Mouse (Mus musculus) megakaryocyte, adult 5-6 weeks (primary cell): ENCODE measurements around the gene Sh3glb1. TPM values are rescaled to one million over a fixed set of nuclear protein-coding genes. Genes with fewer than 3 reads are reported as not detected.

ENCODE experiments used
- total RNA-seq, 2 experiments: library from RNA; stranded (forward) in 1 of 2; stranded (reverse) in 1 of 2; fragments of 153-499, 151-499 nt in 1 of 2; fragments of 221-1000, 200-1000 nt in 1 of 2; gene quantifications; 2 replicates each; pipeline versions ENCODE4 v1.2.3 to v1.2.4; 2015 to 2017

Sh3glb1 gene
- total RNA-seq, 2 experiments from 2014 or later = 110 to 255 TPM

Other genes with a start within 250 kb of the Sh3glb1 start
- 9.0 and 10.5 TPM in 2 replicates for gene Hs2st1, start 150.2 kb downstream of the Sh3glb1 start, total RNA-seq (2015)
- 9.8 and 10.9 TPM in 2 replicates for gene Hs2st1, start 150.2 kb downstream of the Sh3glb1 start, total RNA-seq (2017)
- gene Selenof, start 150.0 kb downstream of the Sh3glb1 start, total RNA-seq (2015) = 348 and 402 TPM in 2 replicates
- gene Selenof, start 150.0 kb downstream of the Sh3glb1 start, total RNA-seq (2017) = 537 and 557 TPM in 2 replicates
- gene Clca3a1, start 40.6 kb upstream of the Sh3glb1 start, total RNA-seq (2015) = 0.04 and 0.57 TPM in 2 replicates
- gene Clca3a1, start 40.6 kb upstream of the Sh3glb1 start, total RNA-seq (2017) = 0.04 TPM in 1 of 2 replicates, not detected in the other
- not detected in 2 replicates for gene Clca3a2, start 99.2 kb upstream of the Sh3glb1 start, total RNA-seq (2015)
- not detected in 2 replicates for gene Clca3a2, start 99.2 kb upstream of the Sh3glb1 start, total RNA-seq (2017)
- not detected in 2 replicates for gene Clca3b, start 129.0 kb upstream of the Sh3glb1 start, total RNA-seq (2015)
- gene Clca3b, start 129.0 kb upstream of the Sh3glb1 start, total RNA-seq (2017) = not detected in 2 replicates
- not detected in 2 replicates for gene Clca4b, start 212.2 kb upstream of the Sh3glb1 start, total RNA-seq (2015)
- not detected in 2 replicates for gene Clca4b, start 212.2 kb upstream of the Sh3glb1 start, total RNA-seq (2017)